Mouse (Mus musculus) brain, embryonic 14.5 days (tissue): ENCODE measurements around the gene Dgkg.

Experiments used
- CTCF ChIP-seq: fragments of 200-500 bp; IDR thresholded peaks from 2 replicates; pipeline ENCODE4 v1.5.1; 2012; ENCODE audit warnings: inconsistent platforms, mild to moderate bottlenecking, moderate library complexity, borderline replicate concordance; ENCODE audit not compliant: insufficient read depth, insufficient read length; ENCODE audit errors: extremely low read depth
- POLR2A ChIP-seq: fragments of 200-500 bp; IDR thresholded peaks from 2 replicates; pipeline ENCODE4 v1.6.1; 2012; ENCODE audit warnings: mild to moderate bottlenecking, inconsistent platforms, borderline replicate concordance; ENCODE audit not compliant: poor library complexity, insufficient read depth, insufficient read length, severe bottlenecking; ENCODE audit errors: extremely low read depth

- TF ChIP-seq POLR2A (no peak), CTCF (no peak)
Observed at GRCm38 (mm10) chr16:22504049-22504448, 153.0 kb downstream of the Dgkg start.
